Mouse (Mus musculus) heart, adult 2 months (tissue): Measurements from ENCODE around the gene 9430007A20Rik.
"Not testable (repeated sequence)": the region's sequence is repeated elsewhere in the genome, so short reads cannot be mapped to it uniquely, and the experiment has no call there.

Experiments
- CTCF ChIP-seq: fragments of 200-600 bp; IDR thresholded peaks from 2 replicates; pipeline ENCODE4 v1.8.1; 2022; ENCODE audit warnings: antibody characterized with exemption, mild to moderate bottlenecking, moderate library complexity
- EP300 ChIP-seq: fragments of 200-500 bp; IDR thresholded peaks from 2 replicates; pipeline ENCODE4 v1.6.1; 2011; ENCODE audit warnings: low read depth, low read length, control low read depth; ENCODE audit not compliant: insufficient read depth
- POLR2A ChIP-seq: fragments of 200-500 bp; IDR thresholded peaks from 2 replicates; pipeline ENCODE4 v1.6.1; 2011; ENCODE audit warnings: mild to moderate bottlenecking, low read depth, low read length, control low read depth; ENCODE audit not compliant: insufficient read depth

- not testable (repeated sequence) for TF ChIP-seq CTCF, EP300, POLR2A
Measured at GRCm38 (mm10) chr4:144545339-144545738, 25.7 kb downstream of the 9430007A20Rik start.
